Mouse (Mus musculus): Measurements from ENCODE around the gene Cul4a. TPM values are rescaled to one million over a fixed set of nuclear protein-coding genes. Genes with fewer than 3 reads are reported as not detected.

Gene Cul4a
- polyA plus RNA-seq, 1 experiment from 2014 or later, result 74.6 TPM

MicroRNA genes within 50 kb of the gene (microRNA counts, 519-probe panel; counts per million panel counts)
- microRNA mmu-miR-1968, result not detected

Small RNA genes within 50 kb of the gene (microRNA-seq; reads per million reads assigned to microRNA genes)
- gene Mir1968 (10.2 reads per million, percentile 30 among the genes with 10 or more reads in this experiment), gene Mir7065 (not detected)

Other genes starting within 250 kb of the Cul4a start
- gene Mcf2l, start 231.8 kb upstream of the Cul4a start, polyA plus RNA-seq (2014; fragmentation: Nextera tagmentation; extraction: Ambion mirVana), result 158 and 173 TPM in 2 replicates
- 0.10 TPM in 1 of 2 replicates, not detected in the other for gene F7, start 79.6 kb upstream of the Cul4a start, polyA plus RNA-seq (2014; fragmentation: Nextera tagmentation; extraction: Ambion mirVana)
- 0.08 and 0.26 TPM in 2 replicates for gene F10, start 68.3 kb upstream of the Cul4a start, polyA plus RNA-seq (2014; fragmentation: Nextera tagmentation; extraction: Ambion mirVana)
- 0.86 and 0.90 TPM in 2 replicates for gene Proz, start 44.7 kb upstream of the Cul4a start, polyA plus RNA-seq (2014; fragmentation: Nextera tagmentation; extraction: Ambion mirVana)
- 32.9 and 35.2 TPM in 2 replicates for gene Pcid2, start 162 bp upstream of the Cul4a start, polyA plus RNA-seq (2014; fragmentation: Nextera tagmentation; extraction: Ambion mirVana)
- 331 and 347 TPM in 2 replicates for gene Lamp1, start 53.5 kb downstream of the Cul4a start, polyA plus RNA-seq (2014; fragmentation: Nextera tagmentation; extraction: Ambion mirVana)
- gene Grtp1, start 95.0 kb downstream of the Cul4a start, polyA plus RNA-seq (2014; fragmentation: Nextera tagmentation; extraction: Ambion mirVana), result 11.7 and 12.6 TPM in 2 replicates
- gene Adprhl1, start 148.5 kb downstream of the Cul4a start, polyA plus RNA-seq (2014; fragmentation: Nextera tagmentation; extraction: Ambion mirVana), result not detected in 2 replicates
- 34.1 and 36.5 TPM in 2 replicates for gene Dcun1d2, start 182.5 kb downstream of the Cul4a start, polyA plus RNA-seq (2014; fragmentation: Nextera tagmentation; extraction: Ambion mirVana)
- gene Tmco3, start 182.6 kb downstream of the Cul4a start, polyA plus RNA-seq (2014; fragmentation: Nextera tagmentation; extraction: Ambion mirVana), result 50.1 and 51.4 TPM in 2 replicates
- gene Tfdp1, start 233.1 kb downstream of the Cul4a start, polyA plus RNA-seq (2014; fragmentation: Nextera tagmentation; extraction: Ambion mirVana), result 104 and 110 TPM in 2 replicates